Mouse (Mus musculus) small intestine, adult 2 months (tissue): Measurements from ENCODE around the gene Gne.

Experiments used
- CTCF ChIP-seq: fragments of 200-500 bp; IDR thresholded peaks from 2 replicates; pipeline ENCODE4 v1.5.1; 2012; ENCODE audit warnings: low read depth, mild to moderate bottlenecking, control low read depth, inconsistent platforms, low read length, moderate library complexity, mixed read lengths; ENCODE audit not compliant: insufficient replicate concordance, insufficient read length; ENCODE audit errors: extremely low read depth
- POLR2A ChIP-seq: fragments of 200-500 bp; IDR thresholded peaks from 2 replicates; pipeline ENCODE4 v1.6.1; 2012; ENCODE audit warnings: low read depth, mild to moderate bottlenecking, control low read depth, inconsistent platforms, low read length, moderate library complexity

DNA sequence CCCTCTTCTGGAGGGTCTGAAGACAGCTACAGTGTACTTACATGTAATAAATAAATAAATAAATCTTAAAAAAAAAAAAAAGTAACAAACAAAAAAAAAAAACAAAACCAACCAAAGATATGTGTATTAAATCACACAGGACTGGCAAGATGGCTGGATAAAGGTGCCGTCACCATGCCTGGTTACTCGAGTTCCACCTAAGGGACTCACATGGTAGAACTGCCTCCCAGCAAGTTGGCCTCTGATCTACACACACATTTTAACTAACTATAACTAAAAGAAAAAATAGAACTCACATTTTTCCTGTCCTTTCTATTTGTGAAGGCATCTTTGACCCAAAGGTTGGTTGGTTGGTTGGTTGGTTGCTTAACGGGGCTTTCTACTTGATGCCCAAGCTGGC, 72.2 kb downstream of the Gne start:
- TF ChIP-seq CTCF (no peak), POLR2A (no peak)
